Comparison of ENCODE assay signal across 9 mouse cellular contexts in the genomic region with DNA sequence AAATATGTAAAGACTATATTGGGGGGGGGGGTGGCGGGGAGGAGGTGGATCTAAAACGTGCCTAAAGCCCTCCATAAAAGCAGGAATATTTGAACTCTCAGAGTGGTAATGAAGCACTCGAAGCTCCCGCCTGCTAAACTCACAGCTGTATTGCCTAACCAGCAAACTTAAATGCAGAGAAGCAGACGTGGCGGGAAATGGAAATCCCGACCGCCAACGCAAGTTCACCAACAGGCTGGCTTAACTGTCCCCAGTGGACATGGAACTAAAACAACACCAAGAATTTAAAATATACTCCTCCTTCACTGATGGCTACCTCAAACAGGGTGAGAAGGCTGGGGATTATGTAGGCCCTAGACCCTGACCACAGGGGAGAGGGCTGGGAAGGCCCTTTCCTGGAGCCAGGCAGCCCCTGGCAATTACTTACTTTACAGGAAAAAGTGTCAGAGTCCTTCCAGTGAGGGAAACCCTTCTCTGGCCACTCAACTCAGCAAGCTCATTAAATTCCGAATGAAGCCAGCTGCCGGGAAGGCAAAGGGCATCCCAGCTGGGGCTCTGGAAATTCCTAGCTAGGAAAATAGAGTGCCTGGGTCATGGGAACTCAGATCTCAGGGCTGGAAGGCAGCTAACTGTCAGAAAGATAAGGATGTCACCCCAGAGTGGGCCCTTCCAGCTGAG.
A peak's percentile ranks its signal among the peaks of the same experiment; 100 is the strongest.
DNase-seq lines count a peak whose midpoint lies in the region; ATAC-seq and TF ChIP-seq lines count a peak whose summit lies in the region.
"Had no signal": no experiment of that assay in that cellular context is flagged by ENCODE, and none has a peak within 500 bp of the region (broad histone marks: within the 10 kb centered on the region; RNA-seq: fewer than 3 reads in every experiment).

No protein-coding gene starts in this region.

- peaks cover 32% of the 10 kb centered on the region for H3K4me1 ChIP-seq in limb, embryonic 10.5 days
- H3K4me1 ChIP-seq in neural tube, embryonic 15.5 days: peaks cover 18% of the 10 kb centered on the region

- no peak overlapping the region for H3K4me2 ChIP-seq in neural tube, embryonic 15.5 days
- H3K4me2 ChIP-seq: embryonic facial prominence, embryonic 13.5 days had no signal

- no peak overlapping the region for H3K9ac ChIP-seq in neural tube, embryonic 15.5 days (replicated peaks)
- H3K9ac ChIP-seq: embryonic facial prominence, embryonic 13.5 days had no signal

- no peaks in the 10 kb centered on the region for H3K36me3 ChIP-seq in limb, embryonic 10.5 days
- no peaks in the 10 kb centered on the region for H3K36me3 ChIP-seq in neural tube, embryonic 15.5 days
- H3K36me3 ChIP-seq: embryonic facial prominence, embryonic 13.5 days had no signal

- H3K9me3 ChIP-seq in limb, embryonic 10.5 days (replicated peaks): no peaks in the 10 kb centered on the region
- H3K9me3 ChIP-seq in neural tube, embryonic 15.5 days (replicated peaks): no peaks in the 10 kb centered on the region
- H3K9me3 ChIP-seq: embryonic facial prominence, embryonic 13.5 days had no signal

- peak overlapping the region; percentile 36; the same call in 1 of the 2 replicates for H3K27ac ChIP-seq in left cerebral cortex, adult 2 months
- peak overlapping the region; percentile 72 for H3K27ac ChIP-seq in limb, embryonic 10.5 days
- peak overlapping the region; percentile 29 for H3K27ac ChIP-seq in neural tube, embryonic 15.5 days (replicated peaks)
- H3K27ac ChIP-seq: embryonic facial prominence, embryonic 13.5 days had no signal

- no peak overlapping the region for H3K4me3 ChIP-seq in left cerebral cortex, adult 2 months
- no peak overlapping the region for H3K4me3 ChIP-seq in limb, embryonic 10.5 days
- H3K4me3 ChIP-seq in neural tube, embryonic 15.5 days (replicated peaks): no peak overlapping the region
- H3K4me3 ChIP-seq: embryonic facial prominence, embryonic 13.5 days had no signal

- no peak for TF ChIP-seq CTCF in left cerebral cortex, adult 2 months (IDR thresholded peaks at IDR 0.05)

- DNase-seq in left cerebral cortex, adult 2 months (ENCODE audit: extremely low spot score in 1 of 2, low spot score in 2 of 2): no peak
- DNase-seq in left cerebral cortex, postnatal 25 days (ENCODE audit: low spot score in 2 of 2): no peak
- DNase-seq in heart, postnatal 4 days: peak; percentile 51
- peak; percentile 67 for DNase-seq in limb, embryonic 10.5 days (ENCODE audit: low spot score)
- DNase-seq in gastrocnemius, postnatal 14 days: no peak
- no peak for DNase-seq in spleen, postnatal 10 days (ENCODE audit: low spot score in 2 of 2)

- intact Hi-C loops in left cerebral cortex, adult 2 months (cut with DNase I): no loop called here
- intact Hi-C loops in left cerebral cortex, postnatal 25 days (cut with DNase I): no loop called here
- intact Hi-C loops in gastrocnemius, postnatal 14 days (cut with DNase I; ENCODE audit: low total_unique reads): no loop called here

- no peak; the same call in 1 of the 2 replicates for ATAC-seq in neural tube, embryonic 15.5 days (ENCODE audit: low FRiP score)
- ATAC-seq in erythroid progenitor cell, adult 5-6 weeks (replicated peaks; ENCODE audit: low FRiP score, poor library complexity, severe bottlenecking): no peak

- H3K27me3 ChIP-seq in limb, embryonic 10.5 days (ENCODE audit: low read depth, poor library complexity, severe bottlenecking): no peaks in the 10 kb centered on the region
- no peaks in the 10 kb centered on the region for H3K27me3 ChIP-seq in neural tube, embryonic 15.5 days (replicated peaks)
- H3K27me3 ChIP-seq: embryonic facial prominence, embryonic 13.5 days had no signal

- 60% methylated on average over 11 of the region's 11 CpGs for WGBS in limb, embryonic 10.5 days
- 60% methylated on average over 11 of the region's 11 CpGs for WGBS in neural tube, embryonic 15.5 days

Comparison
In these comparisons a context has a peak if more than half of its experiments do, and no peak if none do; other contexts are left out.
1. DNase-seq: peak in heart, postnatal 4 days (single experiment) and limb, embryonic 10.5 days (single experiment); none in left cerebral cortex, adult 2 months (0 of 2), left cerebral cortex, postnatal 25 days (0 of 2), gastrocnemius, postnatal 14 days (single experiment) and spleen, postnatal 10 days (0 of 2).
2. Peak in every context shown above with its lines, with median percentiles within 50 percentile points of each other: H3K27ac ChIP-seq.